Mouse (Mus musculus) thymus, adult 2 months (tissue): Measurements from ENCODE around the gene Ppard.

ENCODE experiments used
- CTCF ChIP-seq: fragments of 200-500 bp; IDR thresholded peaks from 2 replicates; pipeline ENCODE4 v1.5.1; 2012; ENCODE audit warnings: mild to moderate bottlenecking, control low read depth, low read length, moderate library complexity, borderline replicate concordance; ENCODE audit not compliant: control insufficient read depth, poor library complexity, insufficient read depth; ENCODE audit errors: extremely low read depth
- POLR2A ChIP-seq: fragments of 200-500 bp; IDR thresholded peaks from 2 replicates; pipeline ENCODE4 v1.6.1; 2012; ENCODE audit warnings: mild to moderate bottlenecking, low read length, control low read depth, moderate library complexity; ENCODE audit not compliant: control insufficient read depth, poor library complexity, insufficient read depth; ENCODE audit errors: extremely low read depth

DNA sequence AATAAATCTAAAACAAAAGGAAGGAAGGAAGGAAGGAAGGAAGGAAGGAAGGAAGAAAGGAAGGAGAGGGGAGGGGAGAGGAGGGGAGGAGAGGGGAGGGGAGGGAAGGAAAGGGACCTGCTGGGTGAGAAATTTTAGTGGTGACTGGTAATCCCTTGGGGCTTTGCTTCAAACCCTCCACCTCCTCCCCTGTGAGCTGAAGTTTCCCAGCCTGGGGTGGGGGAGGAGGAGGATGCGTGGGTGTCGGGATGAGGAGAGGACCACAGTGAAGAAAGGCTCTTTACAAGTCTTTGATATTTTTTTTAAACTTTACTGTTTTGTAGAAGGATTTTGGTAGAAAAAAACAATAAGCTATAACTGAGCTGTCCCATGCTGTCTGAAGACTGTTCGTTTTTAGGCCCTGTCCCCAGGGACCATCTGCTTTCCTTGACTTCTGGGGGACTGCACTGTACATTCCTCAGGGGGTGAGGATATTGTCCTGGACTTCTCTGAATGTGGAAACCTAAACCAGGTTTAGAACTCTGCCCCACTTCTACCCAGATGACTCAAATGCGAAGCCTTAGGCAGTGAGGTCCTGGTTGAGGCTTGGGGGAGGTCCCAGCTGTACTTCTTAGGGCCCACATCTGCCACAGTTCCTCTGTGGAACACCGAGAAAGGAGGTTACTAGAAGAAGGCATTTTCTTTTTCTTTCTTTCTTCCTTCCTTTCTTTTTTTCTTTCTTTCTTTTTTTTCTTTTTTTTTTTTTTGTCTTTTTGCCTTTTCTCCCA, 79.0 kb downstream of the Ppard start:
- TF ChIP-seq CTCF (no peak), POLR2A (no peak)
